Mouse (Mus musculus) CH12.LX (cell line): ENCODE results near the gene Cdkn2aipnl. TPM values are rescaled to one million over a fixed set of nuclear protein-coding genes. Genes with fewer than 3 reads are reported as not detected.

Source experiments
- DNase-seq: peaks from one replicate; pipeline ENCODE4 v3.0.0-alpha.2; 2013; ENCODE audit errors: extremely low read depth
- H3K27ac ChIP-seq: 2 replicates; pipeline ENCODE4 v1.5.1; 2012; ENCODE audit warnings: low read depth, mild to moderate bottlenecking, control low read depth, moderate library complexity; ENCODE audit not compliant: insufficient read depth
- H3K27me3 ChIP-seq: replicated peaks from 2 replicates; pipeline ENCODE3; 2012; ENCODE audit warnings: inconsistent platforms
- H3K36me3 ChIP-seq, 2 experiments: replicated peaks in 1 of 2; 2 replicates each; pipeline versions ENCODE3 to v1.6.1; 2012; ENCODE audit warnings: inconsistent platforms in 1 of 2, low read length in 1 of 2, mild to moderate bottlenecking in 1 of 2, mixed read lengths in 1 of 2, moderate library complexity in 1 of 2; ENCODE audit not compliant: control insufficient read depth in 1 of 2, insufficient read depth in 1 of 2
- H3K4me1 ChIP-seq, 2 experiments: 2 replicates each; pipeline ENCODE4 v1.6.1; 2012; ENCODE audit warnings: inconsistent platforms in 1 of 2, moderate library complexity in 1 of 2; ENCODE audit not compliant: insufficient read depth in 2 of 2, control insufficient read depth in 1 of 2
- H3K4me2 ChIP-seq: 2 replicates; pipeline ENCODE4 v1.6.1; 2012; ENCODE audit warnings: low read depth, mild to moderate bottlenecking, control low read depth; ENCODE audit not compliant: poor library complexity, insufficient read depth, severe bottlenecking
- H3K4me3 ChIP-seq, 3 experiments: fragments of 150-350 bp in 1 of 3; sonication (generic) in 1 of 3; replicated peaks in 1 of 3; 2 replicates each; pipeline versions ENCODE3 to v1.5.1; 2011 to 2012; ENCODE audit warnings: low read depth in 2 of 3, low read length in 2 of 3, mild to moderate bottlenecking in 2 of 3, moderate library complexity in 2 of 3, control low read depth in 1 of 3, improper control_type of control experiment in 1 of 3, inconsistent platforms in 1 of 3, mixed read lengths in 1 of 3; ENCODE audit not compliant: poor library complexity in 1 of 3
- H3K79me2 ChIP-seq: replicated peaks from 2 replicates; pipeline ENCODE4 v1.6.1; 2012; ENCODE audit warnings: mild to moderate bottlenecking, moderate library complexity; ENCODE audit not compliant: control insufficient read depth, poor library complexity, insufficient read depth, severe bottlenecking; ENCODE audit errors: extremely low read depth
- H3K9ac ChIP-seq: 2 replicates; pipeline ENCODE4 v1.6.1; 2012; ENCODE audit warnings: low read depth, mild to moderate bottlenecking, control low read depth, moderate library complexity; ENCODE audit not compliant: insufficient read depth
- H3K9me3 ChIP-seq: replicated peaks from 2 replicates; pipeline ENCODE3; 2012; ENCODE audit warnings: low read length, inconsistent platforms, mixed read lengths
- BHLHE40 ChIP-seq: IDR thresholded peaks from 2 replicates; pipeline ENCODE4 v1.6.1; 2011; ENCODE audit warnings: mild to moderate bottlenecking, low read depth, low read length, improper control_type of control experiment
- CTCF ChIP-seq, 2 experiments: IDR thresholded peaks in 1 of 2; conservative IDR thresholded peaks in 1 of 2; 2 replicates each; pipeline ENCODE4 v1.5.1; 2011 to 2012; ENCODE audit warnings: low read depth in 2 of 2, low read length in 2 of 2, improper control_type of control experiment in 1 of 2, inconsistent platforms in 1 of 2, mild to moderate bottlenecking in 1 of 2, moderate library complexity in 1 of 2
- E2F4 ChIP-seq: IDR thresholded peaks from 2 replicates; pipeline ENCODE4 v1.6.1; 2011; ENCODE audit warnings: low read depth, low read length, improper control_type of control experiment; ENCODE audit not compliant: insufficient replicate concordance
- ELF1 ChIP-seq: IDR thresholded peaks from 2 replicates; pipeline ENCODE4 v1.6.1; 2014; ENCODE audit warnings: low read depth, mild to moderate bottlenecking, inconsistent platforms, low read length, improper control_type of control experiment
- GABPA ChIP-seq: IDR thresholded peaks from 2 replicates; pipeline ENCODE4 v1.6.1; 2012; ENCODE audit warnings: low read depth, low read length, improper control_type of control experiment, inconsistent platforms; ENCODE audit not compliant: insufficient replicate concordance
- JUN ChIP-seq: IDR thresholded peaks from 2 replicates; pipeline ENCODE4 v1.6.1; 2011; ENCODE audit warnings: low read depth, mild to moderate bottlenecking, low read length, improper control_type of control experiment, moderate library complexity; ENCODE audit not compliant: insufficient read depth
- KAT2A ChIP-seq: IDR thresholded peaks from 2 replicates; pipeline ENCODE4 v1.6.1; 2012; ENCODE audit warnings: low read length, improper control_type of control experiment, inconsistent platforms; ENCODE audit not compliant: insufficient replicate concordance
- MEF2A ChIP-seq: IDR thresholded peaks from 2 replicates; pipeline ENCODE4 v1.6.1; 2014; ENCODE audit warnings: low read depth, mild to moderate bottlenecking, inconsistent platforms, low read length, improper control_type of control experiment, borderline replicate concordance
- PAX5 ChIP-seq: IDR thresholded peaks from 2 replicates; pipeline ENCODE4 v1.6.1; 2012; ENCODE audit warnings: low read length, inconsistent platforms, mixed read lengths
- RAD21 ChIP-seq: IDR thresholded peaks from 2 replicates; pipeline ENCODE4 v1.6.1; 2011; ENCODE audit warnings: low read depth, mild to moderate bottlenecking, low read length, improper control_type of control experiment, moderate library complexity
- RCOR1 ChIP-seq: conservative IDR thresholded peaks from 2 replicates; pipeline ENCODE4 v1.6.1; 2012; ENCODE audit warnings: low read depth, mild to moderate bottlenecking, inconsistent platforms, low read length, improper control_type of control experiment
- SIN3A ChIP-seq: IDR thresholded peaks from 2 replicates; pipeline ENCODE4 v1.6.1; 2012; ENCODE audit warnings: low read length, improper control_type of control experiment, inconsistent platforms
- TBP ChIP-seq: conservative IDR thresholded peaks from 2 replicates; pipeline ENCODE4 v1.6.1; 2011; ENCODE audit warnings: low read depth, low read length, improper control_type of control experiment
- ZNF384 ChIP-seq: IDR thresholded peaks from 2 replicates; pipeline ENCODE4 v1.6.1; 2012; ENCODE audit warnings: low read depth, low read length, improper control_type of control experiment, inconsistent platforms
- dilution Hi-C: fragments of 300-500 bp; cut with MboI; formaldehyde crosslinking; loops from 2 replicates; pipeline ENCODE4 v1.14.3; 2020; ENCODE audit warnings: low sequenced_read_pairs; ENCODE audit not compliant: extremely low pct_unique_long_range_greater_than_20kb, extremely low pct_ligation_motif_present
- in situ Hi-C: fragments of 300-500 bp; cut with MboI; formaldehyde crosslinking; loops from 3 replicates; pipeline ENCODE4 v1.14.3; 2019; ENCODE audit warnings: low sequenced_read_pairs, low pct_ligation_motif_present, low pct_unique_long_range_greater_than_20kb, mixed read lengths
- polyA plus RNA-seq: library from polyadenylated mRNA; unstranded; fragments of >175 nt; gene quantifications from 2 replicates; pipeline ENCODE4 v1.2.1, GENCODE M21; 2012; ENCODE audit warnings: low read depth; ENCODE audit not compliant: insufficient read length
- total RNA-seq, 2 experiments: library from RNA; depleted of rRNA; stranded (reverse); fragments of 300-350 nt in 1 of 2; fragments of >200 nt in 1 of 2; gene quantifications; 2 replicates each; pipeline ENCODE4 v1.2.3; 2012 to 2014

Gene Cdkn2aipnl
- total and polyA plus RNA-seq, 3 experiments: 170 to 256 (median 200) TPM

DNA sequence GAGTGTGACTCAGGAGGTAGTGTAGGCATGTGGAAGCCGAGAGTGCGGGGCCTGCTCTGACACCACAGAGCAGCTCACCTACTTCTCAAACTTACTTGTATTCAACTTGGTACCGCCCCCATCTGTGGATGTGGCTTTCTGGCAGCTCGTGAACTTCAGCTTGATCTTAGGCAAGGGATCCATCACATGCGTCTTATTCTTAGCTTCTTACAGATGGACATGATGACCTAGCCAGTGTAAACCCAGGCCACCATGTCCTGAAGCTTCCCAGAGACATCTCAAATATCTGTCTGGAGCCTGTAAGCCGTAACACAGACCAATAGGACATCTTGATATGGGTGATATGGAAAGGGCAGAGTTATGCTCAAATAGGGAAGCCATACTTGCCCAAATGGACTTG, 4.2 kb downstream of the Cdkn2aipnl start:
- in situ Hi-C loops: no loop called here
- H3K79me2 ChIP-seq: peaks cover 25% of the 10 kb centered on the region
- dilution Hi-C loops: no loop called here
- TF ChIP-seq ZNF384: no peak
- peaks cover 4 to 30% of the 10 kb centered on the region in 2 experiments; a peak in 3 of 4 replicates for H3K4me1 ChIP-seq
- no peak overlapping the region for H3K4me3 ChIP-seq
- no peaks in the 10 kb centered on the region for H3K27me3 ChIP-seq
- peaks cover 15% of the 10 kb centered on the region for H3K9me3 ChIP-seq
- H3K9ac ChIP-seq: no peak overlapping the region
- no peak for DNase-seq
- no peak overlapping the region for H3K27ac ChIP-seq
- H3K36me3 ChIP-seq: peaks cover 55 to 73% of the 10 kb centered on the region in 2 experiments
- H3K4me2 ChIP-seq: no peak overlapping the region

- TF ChIP-seq E2F4 (no peak), MEF2A (no peak), GABPA (no peak), JUN (no peak), TBP (no peak), KAT2A (no peak), SIN3A (peak; percentile 1; the same call in 1 of the 2 replicates), RAD21 (no peak; the same call in 1 of the 2 replicates), CTCF (conservative IDR thresholded peaks at IDR 0.05 in 1 of 2, IDR thresholded peaks at IDR 0.05 in 1 of 2; ENCODE audit: low read depth in 2 of 2, low read length in 2 of 2) (no peak), PAX5 (no peak), ELF1 (no peak), RCOR1 (0 out of 2 replicates have a peak, but pooled peaks have one; percentile 16), BHLHE40 (no peak)
- peak overlapping the region; percentile 76 to 95 (median 88) for H3K4me3 ChIP-seq
- dilution Hi-C loops: no loop called here
- in situ Hi-C loops: loop anchor here (10.0 kb wide), 1 partner anchor 305 kb away; no protein-coding TSS in a partner anchor
- peaks cover 51% of the 10 kb centered on the region for H3K79me2 ChIP-seq
- DNase-seq: peak; percentile 43
- no peaks in the 10 kb centered on the region for H3K27me3 ChIP-seq
- H3K27ac ChIP-seq: peak overlapping the region; percentile 57
- H3K9ac ChIP-seq: peak overlapping the region; percentile 96
- no peaks in the 10 kb centered on the region for H3K9me3 ChIP-seq
- H3K36me3 ChIP-seq: peaks cover 24 to 33% of the 10 kb centered on the region in 2 experiments
- H3K4me2 ChIP-seq: peak overlapping the region; percentile 85
- peaks cover 7 to 54% of the 10 kb centered on the region in 2 experiments; a peak in 3 of 4 replicates for H3K4me1 ChIP-seq
Observed at GRCm38 (mm10) chr11:51999611-52000289, 32.3 kb downstream of the Cdkn2aipnl start.
